Mouse (Mus musculus) adrenal gland, postnatal 25 days (tissue): Measurements from ENCODE around the gene Tcf12. TPM values are rescaled to one million over a fixed set of nuclear protein-coding genes. Genes with fewer than 3 reads are reported as not detected.

Experiments used
- DNase-seq: peaks from one replicate; pipeline ENCODE4 v3.0.0; 2021; ENCODE audit warnings: mixed read lengths
- microRNA-seq, 2 experiments: library from miRNA; unstranded; fragments of <30 nt; microRNA quantifications; one replicate each; pipeline ENCODE4 v1.2.0; 2021
- total RNA-seq: library from RNA; stranded (reverse); gene quantifications from 2 replicates; pipeline ENCODE4 v1.2.3, GENCODE M21; 2021

The Tcf12 gene
- total RNA-seq, 1 experiment from 2014 or later = 89.3 TPM

DNA sequence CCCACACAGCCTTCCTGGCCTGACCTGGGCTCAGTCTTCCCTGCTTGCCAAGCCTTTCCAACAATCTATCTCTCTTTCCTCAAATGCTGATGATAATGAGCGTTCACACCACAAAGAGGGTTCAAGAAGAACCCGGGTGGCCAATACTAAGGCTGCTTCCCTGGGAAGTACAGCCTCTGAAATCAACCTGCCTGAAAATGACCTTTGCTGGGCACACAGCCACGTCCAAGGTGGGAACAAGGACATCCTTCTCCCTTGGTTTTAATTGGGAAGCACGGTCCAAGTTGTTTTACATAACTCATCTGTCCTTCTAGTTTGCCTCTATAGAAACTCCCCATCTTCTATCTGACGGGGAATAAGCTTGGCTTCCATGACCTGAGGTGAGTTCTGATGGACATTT is 312.1 kb downstream of the Tcf12 start:
- no peak for DNase-seq

GRCm38 (mm10) chr9:71798176-71798575 is 313.5 kb downstream of the Tcf12 start:
- no peak for DNase-seq

Small RNAs within 50 kb of the gene (microRNA-seq; reads per million reads assigned to microRNA genes)
- 0 reads per million in 2 experiments for gene Gm27450

Other genes with a start within 250 kb of the Tcf12 start
- gene Zfp280d, start 163.0 kb upstream of the Tcf12 start, total RNA-seq = 41.3 and 48.9 TPM in 2 replicates